Mouse (Mus musculus) right cerebral cortex, postnatal 14 days (tissue): ENCODE results near the gene Ryr2.

Experiments used
- DNase-seq: peaks from one replicate; pipeline ENCODE4 v3.0.0; 2022

Ryr2 gene

DNA sequence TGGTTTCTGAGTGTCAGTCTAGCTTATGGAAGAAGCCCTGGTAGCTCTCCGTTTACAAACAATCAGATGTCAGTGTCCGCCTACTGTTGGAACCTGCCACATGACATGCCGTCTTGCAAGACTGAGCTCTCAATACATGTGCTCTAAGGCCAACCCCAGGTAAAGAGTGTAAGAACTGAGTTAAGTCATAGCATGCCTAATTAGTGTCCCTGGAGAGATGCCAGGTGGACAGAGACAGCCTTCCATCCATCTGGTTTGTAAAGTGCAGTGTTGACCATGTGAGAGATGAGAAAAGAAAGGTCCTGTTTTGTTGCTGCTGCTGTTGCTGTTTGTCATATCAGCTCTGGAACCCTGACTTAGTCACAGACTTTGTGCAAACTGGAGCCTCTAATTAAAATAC lies 178.0 kb downstream of the Ryr2 start:
- no peak for DNase-seq

- DNase-seq, result no peak
Measured at GRCm38 (mm10) chr13:11927727-11928126, 179.0 kb downstream of the Ryr2 start.

DNA sequence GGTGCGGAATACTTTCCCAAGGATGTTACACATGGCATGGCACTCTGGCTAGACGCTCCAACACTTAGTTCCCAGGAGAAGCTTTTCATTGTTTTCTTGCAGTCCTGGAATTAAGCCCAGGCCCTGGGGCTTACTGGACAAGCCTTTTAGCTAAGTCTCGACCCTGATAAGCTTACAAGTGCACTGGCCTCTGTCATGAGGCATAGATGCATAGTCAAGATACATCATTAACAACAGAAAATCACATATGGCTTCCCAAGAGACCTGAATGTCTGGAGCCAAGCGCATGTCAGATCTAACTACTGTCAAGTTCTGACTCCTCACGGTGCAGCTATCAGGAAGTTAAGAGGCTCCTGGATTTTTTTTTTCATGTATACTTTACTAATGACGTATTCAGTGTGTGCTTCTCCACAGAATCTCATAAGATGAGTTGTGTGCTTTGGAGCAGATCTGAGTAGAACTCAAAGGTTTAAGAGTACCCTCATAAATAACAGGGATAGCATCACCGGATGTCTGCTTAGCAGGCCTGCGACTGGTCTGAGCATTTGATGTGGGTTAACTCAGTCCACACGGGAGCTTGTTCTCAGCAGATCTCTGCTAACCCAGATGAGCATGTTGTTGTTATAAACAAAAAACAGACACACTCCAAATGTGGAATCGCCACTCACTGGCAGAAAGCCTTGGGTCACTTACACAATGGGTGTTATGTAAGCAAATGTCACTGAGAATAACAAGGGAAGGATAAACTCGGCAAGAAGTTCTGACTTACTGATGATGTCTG lies 179.8 kb downstream of the Ryr2 start:
- no peak for DNase-seq

GRCm38 (mm10) chr13:11926215-11926614 lies 180.5 kb downstream of the Ryr2 start:
- no peak for DNase-seq

GRCm38 (mm10) chr13:11924732-11925131 lies 182.0 kb downstream of the Ryr2 start:
- no peak for DNase-seq

GRCm38 (mm10) chr13:11920495-11920894 lies 186.2 kb downstream of the Ryr2 start:
- no peak for DNase-seq

DNA sequence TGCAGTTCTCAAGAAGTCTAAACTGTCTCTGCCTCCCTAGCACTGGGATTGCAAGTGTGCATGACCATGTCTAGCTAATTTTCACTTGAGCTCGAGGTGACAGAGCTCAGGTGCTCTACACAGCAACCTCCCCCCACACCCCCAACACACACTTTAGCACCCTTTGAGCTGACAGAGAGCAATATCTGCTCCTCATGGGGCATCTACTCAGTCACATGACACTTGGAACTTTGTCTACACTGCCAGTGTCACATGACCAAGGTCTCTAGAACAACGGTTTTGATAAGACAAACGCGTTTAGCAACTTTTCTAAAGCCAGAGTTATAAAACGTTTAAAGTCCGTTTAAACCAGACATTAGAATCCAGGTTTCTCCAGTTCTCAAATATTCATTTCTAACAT lies 187.3 kb downstream of the Ryr2 start:
- DNase-seq, result no peak

GRCm38 (mm10) chr13:11915619-11916018 lies 191.1 kb downstream of the Ryr2 start:
- DNase-seq, result no peak

GRCm38 (mm10) chr13:11914682-11915081 lies 192.1 kb downstream of the Ryr2 start:
- DNase-seq, result no peak

DNA sequence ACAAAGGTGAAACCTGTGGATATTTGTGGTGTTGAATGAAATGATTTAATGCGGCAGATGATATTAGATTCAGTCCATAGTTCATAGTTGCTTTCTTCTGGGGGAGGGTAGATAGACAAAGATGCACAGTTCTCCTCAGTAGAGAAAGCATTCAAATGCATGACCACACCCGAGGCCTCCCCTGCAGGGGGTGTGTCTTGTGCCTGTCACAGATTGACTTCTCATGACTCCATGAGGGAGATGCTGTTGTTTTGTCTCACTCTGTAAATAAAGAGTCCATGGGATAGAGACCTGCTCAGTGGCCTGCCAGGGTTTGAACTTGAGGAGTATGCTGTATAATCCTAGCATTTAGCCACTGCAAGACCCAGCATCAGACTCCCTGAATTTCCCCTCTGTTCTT lies 194.5 kb downstream of the Ryr2 start:
- no peak for DNase-seq

DNA sequence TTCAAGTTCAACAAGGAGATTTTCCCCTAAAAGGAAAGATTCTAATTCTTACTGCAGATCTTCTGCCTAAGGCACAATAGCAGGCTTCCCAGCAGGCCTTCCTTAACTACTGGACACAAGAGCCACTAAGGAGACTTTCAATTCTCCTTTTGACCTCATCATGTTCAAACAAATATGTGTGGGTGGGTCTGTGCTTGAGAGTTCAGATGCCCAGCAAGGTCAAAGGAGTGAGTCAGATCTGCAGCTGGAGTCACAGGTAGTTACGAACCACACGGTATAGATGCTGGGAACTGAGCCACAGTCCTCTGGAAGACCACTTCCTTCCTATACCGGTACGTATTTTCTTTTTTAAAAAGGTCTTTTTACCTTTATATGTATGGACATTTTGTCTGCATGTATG lies 198.6 kb downstream of the Ryr2 start:
- DNase-seq, result no peak

GRCm38 (mm10) chr13:11905126-11905525 lies 201.6 kb downstream of the Ryr2 start:
- no peak for DNase-seq

- DNase-seq, result no peak
Measured at GRCm38 (mm10) chr13:11903272-11903671, 203.5 kb downstream of the Ryr2 start.

- DNase-seq, result no peak
Measured at GRCm38 (mm10) chr13:11902856-11903255, 203.9 kb downstream of the Ryr2 start.

DNA sequence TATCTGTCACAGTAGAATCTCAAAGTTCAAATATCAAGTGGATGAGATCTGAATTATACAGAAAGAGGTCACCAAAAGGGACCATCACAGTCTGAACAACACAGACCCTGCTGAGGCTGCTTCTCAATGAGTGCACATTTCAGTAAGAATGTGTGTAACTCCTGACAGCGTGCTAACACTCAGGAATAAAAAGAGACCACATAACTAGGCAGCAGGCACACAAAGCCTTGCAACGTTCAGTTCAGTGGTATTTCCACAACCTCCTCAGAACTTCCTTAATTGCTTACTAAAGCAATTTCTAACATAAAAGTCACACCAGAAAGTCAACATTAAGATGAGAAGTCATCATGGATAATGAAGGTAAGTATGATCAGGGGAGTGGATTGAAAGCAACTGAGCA lies 206.1 kb downstream of the Ryr2 start:
- no peak for DNase-seq

- DNase-seq, result no peak
Measured at GRCm38 (mm10) chr13:11895631-11896030, 211.1 kb downstream of the Ryr2 start.

DNA sequence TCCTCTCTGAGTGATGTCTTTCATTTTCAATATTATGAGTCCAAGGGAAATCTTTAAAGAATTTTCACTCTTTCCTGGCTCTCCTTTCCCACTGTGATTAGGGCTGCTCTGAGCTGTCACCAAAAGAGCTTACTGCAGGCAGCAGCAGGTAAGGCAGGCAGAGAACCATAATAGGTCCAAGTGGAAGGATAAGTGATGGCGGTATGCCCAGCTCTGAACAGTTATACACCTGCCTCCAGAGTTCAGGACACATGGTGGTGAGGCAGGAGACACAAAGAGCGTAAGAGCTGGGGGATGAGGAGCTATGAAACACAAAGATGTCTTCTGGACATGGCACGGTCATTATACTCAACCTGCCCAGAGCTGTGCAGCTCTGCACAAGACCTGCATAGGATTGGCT lies 215.0 kb downstream of the Ryr2 start:
- no peak for DNase-seq

- no peak for DNase-seq
Measured at GRCm38 (mm10) chr13:11891115-11891514, 215.6 kb downstream of the Ryr2 start.

GRCm38 (mm10) chr13:11884175-11884574 lies 222.6 kb downstream of the Ryr2 start:
- no peak for DNase-seq

DNA sequence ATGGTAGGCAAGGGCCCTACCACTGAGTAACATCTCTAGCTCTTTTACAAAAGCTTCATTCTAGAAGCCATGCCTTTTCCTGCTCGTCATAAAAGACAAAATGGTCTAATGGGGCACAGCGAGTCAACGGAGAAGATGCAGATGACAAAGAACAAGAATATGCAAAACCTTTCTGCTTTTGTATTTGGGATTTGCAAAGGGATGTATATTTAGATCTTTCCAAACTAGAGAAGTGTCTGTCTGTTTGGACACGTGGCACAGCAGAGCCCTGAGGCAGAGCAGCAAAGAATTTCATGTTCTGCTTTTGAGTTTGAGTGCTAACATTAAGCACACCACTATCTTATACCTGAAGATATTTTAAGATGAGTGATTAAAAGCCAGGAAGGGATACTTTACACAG lies 224.4 kb downstream of the Ryr2 start:
- DNase-seq, result no peak

DNA sequence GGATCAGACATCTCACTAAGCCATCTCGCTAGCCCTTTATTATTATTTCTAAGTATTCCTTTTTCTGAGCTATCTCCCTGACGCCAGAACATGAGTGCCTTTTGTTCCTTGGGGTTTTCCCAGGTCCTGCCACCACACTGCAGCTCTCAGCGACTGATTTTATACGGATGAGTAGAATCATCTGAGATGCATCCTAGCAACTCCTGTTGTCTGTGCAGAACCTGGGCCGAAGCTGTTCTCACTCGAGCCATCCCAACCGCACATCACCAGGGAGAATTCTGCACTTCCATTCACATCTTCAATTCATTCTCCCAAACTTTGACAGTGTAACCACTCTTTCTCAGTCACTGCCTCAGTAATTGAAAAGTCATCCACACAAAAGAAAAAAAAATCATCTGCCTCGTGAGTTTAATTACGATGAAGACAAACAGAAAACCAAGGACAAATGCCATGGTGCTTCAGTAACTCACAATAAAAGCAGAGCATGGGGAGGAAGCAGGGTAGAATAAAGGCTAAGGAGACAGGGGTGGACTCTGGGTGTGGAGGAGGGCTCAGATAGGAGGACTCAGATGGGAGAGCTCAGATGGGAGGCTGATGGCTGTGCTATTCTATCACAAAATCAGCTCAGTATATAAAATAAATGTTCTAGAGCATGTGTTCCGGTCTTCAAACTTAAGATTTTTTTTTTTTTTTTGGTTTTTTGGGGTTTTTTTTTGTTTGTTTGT lies 226.1 kb downstream of the Ryr2 start:
- no peak for DNase-seq

DNA sequence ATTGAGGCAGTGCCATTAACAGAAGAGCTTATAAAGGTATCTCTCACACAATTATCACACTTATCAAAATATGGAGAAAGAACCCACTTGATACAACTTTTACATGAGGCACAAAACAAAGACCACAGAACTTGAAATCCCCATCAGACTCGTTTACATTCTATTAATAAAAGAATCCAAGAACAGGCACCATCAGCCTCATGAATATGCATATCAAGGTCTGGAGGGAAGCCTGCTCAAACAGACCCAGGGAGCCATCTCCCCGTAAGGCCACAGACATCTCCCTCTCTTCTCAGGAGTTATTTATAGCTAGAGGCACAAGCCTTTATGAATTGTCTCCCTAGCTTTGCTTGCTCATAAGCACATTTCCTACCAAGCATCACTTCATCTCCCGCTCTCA lies 227.7 kb downstream of the Ryr2 start:
- no peak for DNase-seq

- no peak for DNase-seq
Measured at GRCm38 (mm10) chr13:11874852-11875251, 231.9 kb downstream of the Ryr2 start.

DNA sequence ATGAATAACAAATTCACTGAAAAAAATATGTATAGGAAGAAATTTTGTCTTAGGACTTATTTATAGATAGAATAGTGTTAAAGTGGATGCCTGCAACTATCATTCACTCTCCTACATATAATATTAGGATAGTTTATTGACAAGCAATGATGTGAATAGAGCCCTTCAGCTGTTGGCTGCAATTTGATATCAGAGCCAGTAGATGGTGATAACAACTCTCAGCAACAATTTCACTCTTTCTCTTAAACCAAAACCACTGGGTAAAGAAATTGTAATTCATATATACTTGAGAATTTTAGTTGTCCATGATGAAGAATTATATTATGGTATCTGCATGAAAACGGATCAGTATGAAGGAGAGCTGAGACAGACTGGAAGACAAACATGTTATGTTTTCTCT lies 236.8 kb downstream of the Ryr2 start:
- no peak for DNase-seq

GRCm38 (mm10) chr13:11869486-11869885 lies 237.3 kb downstream of the Ryr2 start:
- no peak for DNase-seq
